Mouse (Mus musculus) small intestine, adult 2 months (tissue): ENCODE results near the gene Fcgbp. TPM values are rescaled to one million over a fixed set of nuclear protein-coding genes. Genes with fewer than 3 reads are reported as not detected.
"Not testable (repeated sequence)": the region's sequence is repeated elsewhere in the genome, so short reads cannot be mapped to it uniquely, and the experiment has no call there.

Experiments
- H3K27ac ChIP-seq: fragments of 200-500 bp; 2 replicates; pipeline ENCODE4 v1.5.1; 2012; ENCODE audit warnings: low read depth, low read length, control low read depth, inconsistent platforms; ENCODE audit not compliant: insufficient read depth
- H3K27me3 ChIP-seq: fragments of 200-500 bp; 2 replicates; pipeline ENCODE4 v1.6.1; 2012; ENCODE audit warnings: mild to moderate bottlenecking, moderate library complexity, low read length, inconsistent platforms; ENCODE audit not compliant: control insufficient read depth, insufficient read depth
- H3K36me3 ChIP-seq: fragments of 200-500 bp; 2 replicates; pipeline ENCODE4 v1.6.1; 2012; ENCODE audit warnings: mild to moderate bottlenecking, low read length, control low read depth, inconsistent platforms; ENCODE audit not compliant: control insufficient read depth, insufficient read depth
- H3K4me1 ChIP-seq: fragments of 200-500 bp; 2 replicates; pipeline ENCODE4 v1.6.1; 2012; ENCODE audit warnings: low read length, inconsistent platforms, mixed read lengths; ENCODE audit not compliant: control insufficient read depth, insufficient read depth, insufficient read length
- H3K4me3 ChIP-seq: fragments of 200-500 bp; 2 replicates; pipeline ENCODE4 v1.5.1; 2012; ENCODE audit warnings: low read depth, mild to moderate bottlenecking, control low read depth, inconsistent platforms, low read length, moderate library complexity
- CTCF ChIP-seq: fragments of 200-500 bp; IDR thresholded peaks from 2 replicates; pipeline ENCODE4 v1.5.1; 2012; ENCODE audit warnings: low read depth, mild to moderate bottlenecking, control low read depth, inconsistent platforms, low read length, moderate library complexity, mixed read lengths; ENCODE audit not compliant: insufficient replicate concordance, insufficient read length; ENCODE audit errors: extremely low read depth
- POLR2A ChIP-seq: fragments of 200-500 bp; IDR thresholded peaks from 2 replicates; pipeline ENCODE4 v1.6.1; 2012; ENCODE audit warnings: low read depth, mild to moderate bottlenecking, control low read depth, inconsistent platforms, low read length, moderate library complexity
- WGBS: fragments of 180-500 bp; shearing (Covaris S2); methylation state at CpG from one replicate; pipeline ENCODE4 v1.1.7; 2018; 5-methylcytosine and 5-hydroxymethylcytosine counted together
- polyA plus RNA-seq: library from polyadenylated mRNA; depleted of rRNA; stranded (reverse); fragments of >200 nt; gene quantifications from 2 replicates; pipeline ENCODE4 v1.2.3, GENCODE M21; 2012

Gene Fcgbp
- polyA plus RNA-seq, 1 experiment: 3,973 TPM

- Histone ChIP-seq H3K4me3 (no peak overlapping the region), H3K4me1 (no peaks in the 10 kb centered on the region), H3K27me3 (no peaks in the 10 kb centered on the region), H3K27ac (no peak overlapping the region), H3K36me3 (no peaks in the 10 kb centered on the region)
- peak; percentile 51; the same call in 1 of the 2 replicates for TF ChIP-seq CTCF
- TF ChIP-seq POLR2A: no peak
- WGBS: 18% methylated on average over 13 of the region's 13 CpGs
These were observed 80.7 kb downstream of the Fcgbp start for GRCm38 (mm10) chr7:28151584-28152221.

- not testable (repeated sequence) for H3K27ac ChIP-seq, H3K4me3 ChIP-seq, H3K27me3 ChIP-seq, H3K4me1 ChIP-seq, H3K36me3 ChIP-seq
- 32% methylated on average over 5 of the region's 5 CpGs for WGBS
These were observed 82.6 kb downstream of the Fcgbp start for GRCm38 (mm10) chr7:28153595-28153994.

- WGBS: 52% methylated on average over 6 of the region's 6 CpGs
- no peaks in the 10 kb centered on the region for H3K27me3 ChIP-seq
- no peaks in the 10 kb centered on the region for H3K36me3 ChIP-seq
- no peak overlapping the region for H3K27ac ChIP-seq
- H3K4me3 ChIP-seq: no peak overlapping the region
- H3K4me1 ChIP-seq: no peaks in the 10 kb centered on the region
- no peak for TF ChIP-seq POLR2A
- TF ChIP-seq CTCF: no peak
These were observed 88.3 kb downstream of the Fcgbp start for GRCm38 (mm10) chr7:28159292-28159691.

GRCm38 (mm10) chr7:28159893-28160292 lies 88.9 kb downstream of the Fcgbp start:
- H3K27ac ChIP-seq: no peak overlapping the region
- 90% methylated on average over 3 of the region's 3 CpGs for WGBS
- H3K4me3 ChIP-seq: no peak overlapping the region
- no peak for TF ChIP-seq CTCF
- no peak for TF ChIP-seq POLR2A
- no peaks in the 10 kb centered on the region for H3K27me3 ChIP-seq
- H3K4me1 ChIP-seq: no peaks in the 10 kb centered on the region
- no peaks in the 10 kb centered on the region for H3K36me3 ChIP-seq

GRCm38 (mm10) chr7:28161163-28161749 lies 90.2 kb downstream of the Fcgbp start:
- Histone ChIP-seq H3K4me3 (no peak overlapping the region), H3K4me1 (no peaks in the 10 kb centered on the region), H3K27me3 (no peaks in the 10 kb centered on the region), H3K36me3 (no peaks in the 10 kb centered on the region), H3K27ac (no peak overlapping the region)
- WGBS: 13% methylated on average over 9 of the region's 9 CpGs
- TF ChIP-seq CTCF: no peak
- TF ChIP-seq POLR2A: no peak

GRCm38 (mm10) chr7:28165406-28165805 lies 94.4 kb downstream of the Fcgbp start:
- H3K4me3 ChIP-seq: no peak overlapping the region
- TF ChIP-seq CTCF (peak; percentile 18; the same call in 1 of the 2 replicates), POLR2A (no peak)
- 86% methylated on average over 6 of the region's 6 CpGs for WGBS
- no peak overlapping the region for H3K27ac ChIP-seq
- no peaks in the 10 kb centered on the region for H3K27me3 ChIP-seq
- H3K4me1 ChIP-seq: no peaks in the 10 kb centered on the region
- H3K36me3 ChIP-seq: no peaks in the 10 kb centered on the region

GRCm38 (mm10) chr7:28168320-28169115 lies 97.5 kb downstream of the Fcgbp start:
- WGBS: 2% methylated on average over 9 of the region's 9 CpGs
- Histone ChIP-seq H3K4me3 (peak overlapping the region; percentile 89), H3K36me3 (no peaks in the 10 kb centered on the region), H3K27me3 (no peaks in the 10 kb centered on the region), H3K4me1 (peaks cover 5% of the 10 kb centered on the region; the same call in 1 of the 2 replicates), H3K27ac (peak overlapping the region; percentile 59)
- no peak for TF ChIP-seq POLR2A
- TF ChIP-seq CTCF: peak; percentile 87
